Mouse (Mus musculus) hindbrain, embryonic 11.5 days (tissue): ENCODE data around the gene Cops7b. TPM values are rescaled to one million over a fixed set of nuclear protein-coding genes. Genes with fewer than 3 reads are reported as not detected.

Source experiments
- ATAC-seq: fragments of 200-750 bp; cut with Nextera tagmentation; 2 replicates; pipeline ENCODE4 v1.8.0; 2017; ENCODE audit warnings: mild to moderate bottlenecking, moderate TSS enrichment, moderate library complexity; ENCODE audit not compliant: low FRiP score
- DNase-seq: peaks from one replicate; pipeline ENCODE4 v3.0.0-alpha.2; 2015; ENCODE audit warnings: low spot score
- H3K27ac ChIP-seq: fragments of 300-500 bp; sonication (generic); 2 replicates; pipeline ENCODE4 v1.5.1; 2014; ENCODE audit warnings: mild to moderate bottlenecking, low read depth, low read length
- H3K27me3 ChIP-seq: fragments of 300-500 bp; sonication (generic); 2 replicates; pipeline ENCODE4 v1.6.1; 2014; ENCODE audit warnings: mild to moderate bottlenecking, low read length, moderate library complexity, mixed read lengths; ENCODE audit not compliant: control insufficient read depth, insufficient read depth
- H3K36me3 ChIP-seq: fragments of 300-500 bp; sonication (generic); 2 replicates; pipeline ENCODE4 v1.6.1; 2014; ENCODE audit warnings: mild to moderate bottlenecking, low read length, moderate library complexity, mixed read lengths; ENCODE audit not compliant: control insufficient read depth, insufficient read depth
- H3K4me1 ChIP-seq: fragments of 300-500 bp; sonication (generic); replicated peaks from 2 replicates; pipeline ENCODE4 v1.6.1; 2014; ENCODE audit warnings: low read length, mixed read lengths; ENCODE audit not compliant: control insufficient read depth, insufficient read depth
- H3K4me2 ChIP-seq: fragments of 300-500 bp; sonication (generic); replicated peaks from 2 replicates; pipeline ENCODE4 v1.6.1; 2014; ENCODE audit warnings: mild to moderate bottlenecking, low read depth, low read length
- H3K4me3 ChIP-seq: fragments of 300-500 bp; sonication (generic); 2 replicates; pipeline ENCODE4 v1.5.1; 2014; ENCODE audit warnings: low read depth, low read length
- H3K9ac ChIP-seq: fragments of 300-500 bp; sonication (generic); 2 replicates; pipeline ENCODE4 v1.6.1; 2014; ENCODE audit warnings: low read depth, low read length
- H3K9me3 ChIP-seq: fragments of 300-500 bp; sonication (generic); 2 replicates; pipeline ENCODE4 v1.6.1; 2016; ENCODE audit warnings: low read length; ENCODE audit not compliant: control insufficient read depth
- WGBS: fragments of 180-500 bp; shearing (Covaris S2); extraction: QIAGEN DNeasy Blood & Tissue Kit; methylation state at CpG from one replicate; pipeline ENCODE4 v1.1.7; 2014; 5-methylcytosine and 5-hydroxymethylcytosine counted together
- polyA plus RNA-seq: library from polyadenylated mRNA; unstranded; fragments of >200 nt; fragmentation: Nextera tagmentation; extraction: Ambion mirVana; gene quantifications from 2 replicates; pipeline ENCODE4 v1.2.1, GENCODE M21; 2014

The Cops7b gene
- polyA plus RNA-seq, 1 experiment from 2014 or later: 49.7 TPM

- Histone ChIP-seq H3K4me1 (no peaks in the 10 kb centered on the region), H3K9me3 (no peaks in the 10 kb centered on the region), H3K9ac (no peak overlapping the region), H3K4me3 (no peak overlapping the region), H3K27ac (no peak overlapping the region), H3K36me3 (no peaks in the 10 kb centered on the region), H3K4me2 (no peak overlapping the region), H3K27me3 (no peaks in the 10 kb centered on the region)
- no peak for DNase-seq
- no peak for ATAC-seq
- 81% methylated on average over 5 of the region's 5 CpGs for whole genome bisulfite sequencing
Measured at GRCm38 (mm10) chr1:86657071-86657470, 74.4 kb downstream of the Cops7b start.

Other genes starting within 250 kb of the Cops7b start
- gene Ncl, start 223.5 kb upstream of the Cops7b start, polyA plus RNA-seq: 342 and 368 TPM in 2 replicates
- gene Nmur1, start 156.7 kb upstream of the Cops7b start, polyA plus RNA-seq: not detected in 2 replicates
- 0.15 TPM in 1 of 2 replicates, not detected in the other for gene Tex44, start 156.6 kb upstream of the Cops7b start, polyA plus RNA-seq
- gene Ptma, start 56.2 kb upstream of the Cops7b start, polyA plus RNA-seq: 3,351 and 3,402 TPM in 2 replicates
- gene Pde6d, start 275 bp upstream of the Cops7b start, polyA plus RNA-seq: 91.9 and 96.0 TPM in 2 replicates
- gene Nppc, start 87.7 kb downstream of the Cops7b start, polyA plus RNA-seq: 10.3 and 13.9 TPM in 2 replicates
- gene Dis3l2, start 120.9 kb downstream of the Cops7b start, polyA plus RNA-seq: 35.9 TPM in 2 replicates